Mouse (Mus musculus) ES-E14 (cell line): Measurements from ENCODE around the gene Zfp617.

ENCODE experiments used
- CHD2 ChIP-seq: IDR thresholded peaks from 2 replicates; pipeline ENCODE4 v1.6.1; 2014; ENCODE audit warnings: mild to moderate bottlenecking, low read depth, low read length, inconsistent platforms
- MAFK ChIP-seq: IDR thresholded peaks from 2 replicates; pipeline ENCODE4 v1.6.1; 2014; ENCODE audit warnings: mild to moderate bottlenecking, low read depth, low read length, inconsistent platforms; ENCODE audit not compliant: insufficient read depth
- ZNF384 ChIP-seq: IDR thresholded peaks from 2 replicates; pipeline ENCODE4 v1.6.1; 2012; ENCODE audit warnings: low read depth, low read length, inconsistent platforms

DNA sequence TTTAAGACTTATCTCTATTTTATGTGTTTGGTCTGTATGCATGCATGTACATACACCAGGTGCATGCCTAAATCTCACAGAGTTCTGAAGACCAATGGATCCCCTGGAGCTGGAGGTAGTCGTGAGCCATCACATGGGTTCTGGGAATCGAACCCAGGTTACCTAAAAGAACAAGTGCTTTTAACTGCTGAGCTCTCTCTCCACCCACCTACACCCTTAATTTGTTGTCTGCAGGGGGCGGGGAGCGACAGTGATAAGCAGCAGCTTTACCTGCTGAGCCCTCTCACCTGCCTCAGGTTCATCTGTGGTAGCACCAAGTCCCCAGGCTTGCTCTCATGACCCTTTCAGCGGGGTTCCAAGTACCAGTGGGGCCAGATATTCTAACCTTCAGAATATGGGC lies 53.4 kb downstream of the Zfp617 start:
- TF ChIP-seq CHD2 (no peak), ZNF384 (no peak), MAFK (no peak)
